8 mouse cellular contexts compared by ENCODE assay signal in genomic region chr19:3912337-3913204, GRCm38 (mm10). TPM values are rescaled to one million over a fixed set of nuclear protein-coding genes. Genes with fewer than 3 reads are reported as not detected.
DNase-seq lines count a peak whose midpoint lies in the region; ATAC-seq lines count a peak whose summit lies in the region.

Gene Ndufs8, minus strand, starts transcription at chr19:3912774.

- no peaks in the 10 kb centered on the region for H3K36me3 ChIP-seq in hindbrain, embryonic 11.5 days (ENCODE audit: control insufficient read depth, insufficient read depth, low read length)

- no peaks in the 10 kb centered on the region for H3K9me3 ChIP-seq in hindbrain, embryonic 11.5 days (ENCODE audit: control insufficient read depth, low read length)

- peak within 1 kb of the TSS; percentile 60 for H3K4me2 ChIP-seq in hindbrain, embryonic 11.5 days (replicated peaks; ENCODE audit: low read depth, low read length)

- H3K9ac ChIP-seq in hindbrain, embryonic 11.5 days (ENCODE audit: low read depth, low read length): peak within 1 kb of the TSS; percentile 67

- DNase-seq in Muller cell, postnatal 12 days (ENCODE audit: inconsistent ontology term): peak; percentile 97
- peak; percentile 98 for DNase-seq in cerebellum, adult 9-11 months
- DNase-seq in frontal cortex, adult 2 months (ENCODE audit: extremely low spot score in 1 of 2, low spot score in 1 of 2): peak; percentile 97 to 98
- DNase-seq in hindbrain, embryonic 11.5 days (ENCODE audit: low spot score): peak; percentile 94
- peak; percentile 82 to 89 for DNase-seq in layer of hippocampus, postnatal 10 days (ENCODE audit: low spot score in 2 of 2)
- DNase-seq in lung, postnatal 10 days: peak; percentile 97
- peak; percentile 85 for DNase-seq in ovary, postnatal 36 days (ENCODE audit: low spot score)
- peak; percentile 90 for DNase-seq in thymus, postnatal 25 days

- H3K4me3 ChIP-seq in hindbrain, embryonic 11.5 days (ENCODE audit: low read depth, low read length): peak within 1 kb of the TSS; percentile 58

- peak; percentile 98 for ATAC-seq in hindbrain, embryonic 11.5 days (ENCODE audit: low FRiP score)

- peaks cover 10% of the 10 kb centered on the region; the same call in 1 of the 2 replicates for H3K4me1 ChIP-seq in hindbrain, embryonic 11.5 days (replicated peaks; ENCODE audit: control insufficient read depth, insufficient read depth, low read length)

- H3K27me3 ChIP-seq in hindbrain, embryonic 11.5 days (ENCODE audit: control insufficient read depth, insufficient read depth, low read length): no peaks in the 10 kb centered on the region

- peak within 1 kb of the TSS; percentile 70 for H3K27ac ChIP-seq in hindbrain, embryonic 11.5 days (ENCODE audit: low read depth, low read length)

- WGBS in hindbrain, embryonic 11.5 days: under 1% methylated on average over 43 of the region's 43 CpGs

RNA-seq across cellular contexts. Expression of gene Ndufs8, which starts in this region (rescaled TPM):
- 283 and 291 TPM in 2 replicates for polyA plus RNA-seq in frontal cortex, adult 2 months (2012; rRNA removed)
- polyA plus RNA-seq in hindbrain, embryonic 11.5 days (2014; fragmentation: Nextera tagmentation; extraction: Ambion mirVana): 240 and 258 TPM in 2 replicates
- total RNA-seq in layer of hippocampus, postnatal 10 days (2021): 100 to 1,000 TPM; 134 to 139 TPM

Comparison
In these comparisons a context has a peak if more than half of its experiments do, and no peak if none do; other contexts are left out.
1. Peak in every context shown above with its lines: DNase-seq, ATAC-seq, H3K4me3 ChIP-seq and H3K27ac ChIP-seq.